Mouse (Mus musculus) frontal cortex, postnatal 14 days (tissue): ENCODE data around the gene Jarid2.

ENCODE experiments used
- DNase-seq, 2 experiments: peaks; one replicate each; pipeline ENCODE4 v3.0.0; 2022; ENCODE audit warnings: low spot score in 2 of 2

Gene Jarid2

DNA sequence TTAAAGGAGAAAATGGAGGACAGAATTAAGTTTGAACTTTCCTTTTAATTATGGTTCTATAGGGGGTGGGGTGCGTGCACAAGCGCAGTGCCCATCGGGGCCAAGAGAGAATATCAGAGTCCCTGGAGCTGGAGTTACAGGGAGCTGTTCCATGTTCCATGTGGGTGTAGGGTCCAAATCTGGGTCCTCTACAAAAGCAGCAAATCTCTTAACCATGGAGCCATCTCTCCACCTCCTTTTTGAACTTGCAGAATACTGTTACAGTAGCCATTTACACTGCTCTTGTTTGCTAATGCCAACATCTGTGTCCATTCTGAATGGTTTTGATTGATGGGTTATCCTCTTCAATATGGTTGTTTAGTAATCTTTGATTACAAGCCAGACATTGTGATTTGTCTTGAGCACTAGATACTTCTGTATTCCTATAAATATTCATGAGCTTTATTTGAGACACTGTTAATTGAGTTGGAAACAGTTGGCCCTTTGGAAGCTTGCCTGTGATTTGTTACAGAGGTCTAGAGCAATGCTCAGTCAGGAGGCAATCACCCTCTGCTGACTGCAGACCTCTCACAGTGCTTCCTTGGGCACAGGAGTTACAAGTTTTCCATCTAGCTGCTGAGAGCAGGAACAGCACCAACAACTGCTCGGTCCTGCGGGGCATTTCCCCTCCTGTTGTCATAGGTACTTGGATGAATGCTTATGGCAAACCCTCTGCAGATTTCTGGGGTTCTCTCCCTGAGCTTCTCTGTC lies 231.4 kb downstream of the Jarid2 start:
- no peak for DNase-seq
